Mouse (Mus musculus) hindbrain, postnatal 0 days (tissue): ENCODE measurements around the gene Cpsf3. TPM values are rescaled to one million over a fixed set of nuclear protein-coding genes. Genes with fewer than 3 reads are reported as not detected.
A peak's percentile ranks its signal among the peaks of the same experiment; 100 is the strongest.

Experiments
- ATAC-seq: fragments of 200-750 bp; cut with Nextera tagmentation; 2 replicates; pipeline ENCODE4 v1.8.0; 2017; ENCODE audit warnings: mild to moderate bottlenecking, moderate TSS enrichment, moderate library complexity
- DNase-seq: peaks from one replicate; pipeline ENCODE4 v3.0.0-alpha.2; 2015; ENCODE audit warnings: low spot score
- H3K27ac ChIP-seq: fragments of 300-500 bp; sonication (generic); 2 replicates; pipeline ENCODE4 v1.5.1; 2014; ENCODE audit warnings: mild to moderate bottlenecking
- H3K27me3 ChIP-seq: fragments of 300-500 bp; sonication (generic); 2 replicates; pipeline ENCODE4 v1.6.1; 2014; ENCODE audit warnings: low read length, mixed read lengths; ENCODE audit not compliant: insufficient read depth
- H3K36me3 ChIP-seq: fragments of 300-500 bp; sonication (generic); 2 replicates; pipeline ENCODE4 v1.6.1; 2014; ENCODE audit warnings: low read length, mixed read lengths; ENCODE audit not compliant: insufficient read depth
- H3K4me1 ChIP-seq: fragments of 300-500 bp; sonication (generic); 2 replicates; pipeline ENCODE4 v1.6.1; 2014; ENCODE audit warnings: antibody characterized with exemption, low read length, mixed read lengths; ENCODE audit not compliant: insufficient read depth
- H3K4me2 ChIP-seq: fragments of 300-500 bp; sonication (generic); 2 replicates; pipeline ENCODE4 v1.6.1; 2014; ENCODE audit warnings: low read depth, mild to moderate bottlenecking, low read length, moderate library complexity, mixed read lengths
- H3K4me3 ChIP-seq: fragments of 300-500 bp; sonication (generic); 2 replicates; pipeline ENCODE4 v1.5.1; 2014; ENCODE audit warnings: low read length
- H3K9ac ChIP-seq: fragments of 300-500 bp; sonication (generic); replicated peaks from 2 replicates; pipeline ENCODE4 v1.6.1; 2014; ENCODE audit warnings: mild to moderate bottlenecking, low read length, moderate library complexity, mixed read lengths
- H3K9me3 ChIP-seq: fragments of 300-500 bp; sonication (generic); 2 replicates; pipeline ENCODE4 v1.6.1; 2016; ENCODE audit warnings: low read length, mixed read lengths
- CTCF ChIP-seq: IDR thresholded peaks from 2 replicates; pipeline ENCODE4 v1.5.1; 2016; ENCODE audit warnings: antibody characterized with exemption, control low read depth, low read depth
- WGBS: fragments of 180-500 bp; shearing (Covaris S2); extraction: QIAGEN DNeasy Blood & Tissue Kit; methylation state at CpG from one replicate; pipeline ENCODE4 v1.1.7; 2014; 5-methylcytosine and 5-hydroxymethylcytosine counted together
- polyA plus RNA-seq: library from polyadenylated mRNA; unstranded; fragments of >200 nt; fragmentation: Nextera tagmentation; extraction: Ambion mirVana; gene quantifications from 2 replicates; pipeline ENCODE4 v1.2.1, GENCODE M21; 2015
- total RNA-seq: library from RNA; depleted of rRNA; stranded (reverse); fragments of >200 nt; gene quantifications from 2 replicates; pipeline ENCODE4 v1.2.3, GENCODE M21; 2014

Cpsf3 gene
- total and polyA plus RNA-seq, 2 experiments from 2014 or later: 41.7 to 69.7 TPM

DNA sequence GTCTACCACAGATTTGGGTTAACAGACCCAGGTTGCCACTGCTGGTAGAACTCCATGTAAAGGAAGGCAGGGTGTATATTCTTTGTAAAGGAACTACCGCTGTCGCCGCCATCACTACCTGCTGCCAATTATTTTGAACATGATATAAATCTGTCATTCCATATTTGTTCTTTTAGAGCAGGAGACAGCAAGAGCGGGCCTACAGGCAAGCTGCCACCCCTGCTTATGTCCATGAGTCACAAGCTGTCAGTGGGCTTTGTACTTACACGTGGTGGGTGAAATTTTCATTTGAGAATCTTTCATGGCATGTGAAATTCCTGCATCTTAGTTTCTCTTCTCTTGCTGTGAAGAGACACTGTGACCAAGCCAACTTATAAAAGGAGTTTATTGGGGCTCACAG is 21.9 kb upstream of the Cpsf3 start:
- H3K36me3 ChIP-seq: peaks cover 28% of the 10 kb centered on the region; the same call in 1 of the 2 replicates

DNA sequence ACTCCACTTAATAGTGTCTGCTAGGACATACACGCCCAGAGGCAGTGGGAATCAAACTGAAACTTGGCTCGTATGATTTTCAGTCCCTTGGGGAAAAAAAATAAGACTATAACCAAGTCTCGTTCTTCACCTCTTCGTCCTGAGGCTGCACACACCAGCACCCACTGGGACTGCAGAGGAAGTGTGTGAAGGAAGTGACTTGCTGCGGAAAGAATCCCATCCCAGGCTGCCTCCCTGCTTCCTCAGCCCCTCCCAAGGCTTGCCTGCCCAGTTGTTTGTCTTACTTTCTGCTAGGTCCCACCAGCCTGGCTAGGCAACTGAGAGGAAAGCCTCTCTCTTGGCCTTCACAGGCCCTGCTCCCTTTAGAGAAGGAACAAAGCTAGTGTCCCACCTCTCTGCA is 20.9 kb upstream of the Cpsf3 start:
- no peak overlapping the region for H3K4me3 ChIP-seq
- DNase-seq: no peak
- no peaks in the 10 kb centered on the region for H3K27me3 ChIP-seq
- H3K27ac ChIP-seq: no peak overlapping the region
- no peak overlapping the region for H3K4me2 ChIP-seq
- H3K9ac ChIP-seq: no peak overlapping the region
- no peaks in the 10 kb centered on the region for H3K9me3 ChIP-seq
- H3K4me1 ChIP-seq: no peaks in the 10 kb centered on the region
- peaks cover 27% of the 10 kb centered on the region; the same call in 1 of the 2 replicates for H3K36me3 ChIP-seq
- WGBS: 83% methylated on average over 5 of the region's 5 CpGs
- no peak for ATAC-seq
- TF ChIP-seq CTCF: no peak

More for the DNA sequence above, 21.9 kb upstream of the Cpsf3 start:
- Histone ChIP-seq H3K27ac (no peak overlapping the region), H3K4me3 (no peak overlapping the region), H3K27me3 (no peaks in the 10 kb centered on the region), H3K4me1 (no peaks in the 10 kb centered on the region), H3K4me2 (no peak overlapping the region), H3K9me3 (no peaks in the 10 kb centered on the region), H3K9ac (no peak overlapping the region)
- no peak for DNase-seq
- no peak for ATAC-seq
- TF ChIP-seq CTCF: no peak
- WGBS: 97% methylated on average over 5 of the region's 5 CpGs

DNA sequence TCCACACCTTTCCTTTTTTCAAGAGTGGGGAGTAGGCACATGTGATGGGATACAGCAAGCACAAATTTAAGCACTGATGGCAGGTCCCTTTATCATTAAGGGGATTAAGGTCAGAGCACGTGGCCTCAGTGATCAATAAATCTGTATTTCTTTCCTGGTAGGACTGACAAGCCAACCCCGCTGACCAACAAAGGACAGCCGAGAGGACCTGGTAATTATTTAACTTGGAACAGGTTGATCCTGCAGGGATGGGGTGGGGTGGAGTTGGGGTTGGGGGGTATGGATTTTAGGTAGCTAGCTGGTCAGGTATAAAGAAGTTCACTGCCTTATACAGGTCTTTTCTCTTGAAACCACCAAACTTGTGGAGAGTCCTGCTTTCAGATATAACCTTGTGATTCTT is 20.2 kb upstream of the Cpsf3 start:
- Histone ChIP-seq H3K4me2 (no peak overlapping the region), H3K27ac (no peak overlapping the region), H3K4me3 (no peak overlapping the region), H3K4me1 (no peaks in the 10 kb centered on the region), H3K9me3 (no peaks in the 10 kb centered on the region), H3K27me3 (no peaks in the 10 kb centered on the region), H3K36me3 (peaks cover 25% of the 10 kb centered on the region; the same call in 1 of the 2 replicates), H3K9ac (no peak overlapping the region)
- TF ChIP-seq CTCF: no peak
- DNase-seq: no peak
- 82% methylated on average over 3 of the region's 3 CpGs for WGBS
- ATAC-seq: no peak

DNA sequence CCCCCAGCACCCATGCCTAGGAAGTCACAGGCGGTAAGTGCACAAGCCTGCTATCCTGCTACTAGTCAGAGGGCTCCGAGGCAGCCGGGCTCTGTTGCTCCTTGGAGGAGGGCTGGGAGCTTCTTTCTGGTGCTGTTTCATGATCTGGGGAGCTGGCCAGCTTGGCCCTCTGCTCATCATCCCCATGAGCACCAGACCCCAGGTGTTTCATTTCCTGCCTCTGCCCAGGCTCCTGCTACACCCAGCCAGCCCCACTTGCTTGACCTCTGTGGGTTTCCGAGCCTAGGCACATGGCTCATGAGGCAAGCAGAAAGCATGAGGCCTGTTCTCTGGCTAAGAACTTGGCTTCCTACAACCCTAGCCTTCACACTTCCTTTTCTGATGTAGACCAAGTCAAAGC is 19.7 kb upstream of the Cpsf3 start:
- Histone ChIP-seq H3K4me1 (no peaks in the 10 kb centered on the region), H3K9me3 (no peaks in the 10 kb centered on the region), H3K27ac (no peak overlapping the region), H3K36me3 (peaks cover 26% of the 10 kb centered on the region), H3K4me3 (no peak overlapping the region), H3K9ac (no peak overlapping the region), H3K27me3 (no peaks in the 10 kb centered on the region), H3K4me2 (no peak overlapping the region)
- TF ChIP-seq CTCF: no peak
- DNase-seq (no peak), ATAC-seq (no peak)
- WGBS: 93% methylated on average over 4 of the region's 4 CpGs

DNA sequence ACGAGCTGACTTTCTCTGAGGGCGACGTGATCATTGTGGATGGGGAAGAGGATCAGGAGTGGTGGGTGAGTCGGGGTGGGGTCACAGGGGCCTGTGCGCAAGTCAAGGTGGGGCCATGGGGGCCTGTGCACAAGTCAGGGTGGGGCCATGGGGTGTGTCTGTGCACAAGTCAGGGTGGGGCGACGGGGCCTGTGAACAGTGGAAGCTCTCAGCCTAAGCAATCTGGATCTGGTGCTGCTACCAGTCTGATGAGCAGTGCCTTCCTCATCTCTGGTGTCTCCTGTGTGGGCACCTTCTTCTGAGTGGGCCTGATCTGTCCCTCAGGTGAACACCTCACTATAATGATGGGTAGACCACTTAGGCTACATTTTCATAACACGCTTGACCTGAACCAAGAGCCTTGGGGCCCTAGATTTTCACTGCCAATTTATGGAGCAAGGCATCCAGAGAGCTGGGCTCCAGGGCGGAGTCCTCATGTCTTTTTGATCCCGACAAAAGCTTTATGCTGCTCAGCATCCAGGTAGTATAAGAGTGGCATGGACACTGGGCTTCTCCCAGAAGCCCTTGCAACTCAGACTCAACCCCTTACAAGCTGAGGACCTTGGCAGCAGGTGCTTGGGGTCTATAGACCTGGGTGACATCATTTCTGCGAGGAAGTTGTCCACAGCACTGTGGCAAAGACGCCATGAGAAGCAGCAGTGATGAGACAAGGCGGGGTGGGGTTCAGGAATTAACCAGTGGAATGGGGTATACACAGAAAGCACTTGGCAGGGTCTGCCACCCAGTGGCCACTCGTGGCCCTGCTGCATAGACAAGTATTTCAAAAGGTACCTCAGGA is 19.0 kb upstream of the Cpsf3 start:
- H3K4me2 ChIP-seq: no peak overlapping the region
- peak; percentile 87 for DNase-seq
- H3K9ac ChIP-seq: no peak overlapping the region
- TF ChIP-seq CTCF: peak; percentile 89
- WGBS: 72% methylated on average over 14 of the region's 14 CpGs
- no peaks in the 10 kb centered on the region for H3K9me3 ChIP-seq
- no peaks in the 10 kb centered on the region for H3K27me3 ChIP-seq
- H3K4me3 ChIP-seq: no peak overlapping the region
- no peaks in the 10 kb centered on the region for H3K4me1 ChIP-seq
- peaks cover 32% of the 10 kb centered on the region for H3K36me3 ChIP-seq
- H3K27ac ChIP-seq: no peak overlapping the region
- ATAC-seq: peak; percentile 92

DNA sequence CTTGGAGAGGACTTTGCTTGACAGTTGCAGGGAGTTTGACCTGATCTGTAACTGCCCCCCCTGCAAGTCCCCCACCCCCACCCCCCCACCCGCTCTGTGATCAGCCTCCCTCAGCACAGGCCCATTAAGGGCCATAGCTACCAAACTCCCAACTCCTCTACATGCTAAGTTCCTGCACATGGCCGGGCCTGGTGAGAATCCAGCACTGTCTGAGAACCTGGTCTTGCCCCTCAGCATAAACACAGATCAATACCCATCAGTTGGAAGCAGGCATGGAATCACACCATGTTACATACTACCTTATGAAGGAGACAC is 18.4 kb upstream of the Cpsf3 start:
- DNase-seq (no peak), ATAC-seq (no peak; the same call in 1 of the 2 replicates)
- Histone ChIP-seq H3K27me3 (no peaks in the 10 kb centered on the region), H3K4me3 (no peak overlapping the region), H3K27ac (no peak overlapping the region), H3K9ac (no peak overlapping the region), H3K9me3 (no peaks in the 10 kb centered on the region), H3K36me3 (peaks cover 38% of the 10 kb centered on the region), H3K4me1 (no peaks in the 10 kb centered on the region), H3K4me2 (no peak overlapping the region)
- TF ChIP-seq CTCF: no peak
- 79% methylated on average over 2 of the region's 2 CpGs for WGBS

DNA sequence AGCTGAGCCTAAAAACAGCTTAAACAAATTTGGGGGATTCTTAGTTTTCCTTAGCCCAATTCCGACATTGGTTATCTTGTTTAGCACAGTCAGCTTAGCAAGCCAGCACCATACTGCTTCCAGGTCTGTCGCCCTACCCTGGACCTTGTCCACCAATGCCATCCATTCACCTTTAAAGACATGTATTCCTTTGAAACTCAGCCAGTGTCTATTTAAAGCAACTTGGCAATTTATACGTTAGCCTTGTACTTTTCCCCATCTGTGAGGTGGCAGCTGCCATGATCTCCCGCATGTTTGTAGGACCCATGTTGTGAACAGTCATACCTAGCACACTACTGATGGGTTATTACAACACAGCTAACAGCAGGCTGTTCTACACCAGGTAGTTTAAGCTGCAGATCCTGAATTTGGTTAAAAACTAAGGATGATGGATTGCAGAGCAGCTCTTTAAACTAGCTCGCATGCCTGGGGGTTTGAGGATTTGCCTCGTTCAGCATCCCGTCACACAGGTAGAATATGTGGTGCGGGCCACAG is 17.0 kb upstream of the Cpsf3 start:
- Histone ChIP-seq H3K27me3 (no peaks in the 10 kb centered on the region), H3K9me3 (no peaks in the 10 kb centered on the region), H3K9ac (no peak overlapping the region), H3K27ac (no peak overlapping the region), H3K4me1 (no peaks in the 10 kb centered on the region), H3K36me3 (peaks cover 38% of the 10 kb centered on the region), H3K4me3 (no peak overlapping the region), H3K4me2 (no peak overlapping the region)
- no peak for ATAC-seq
- no peak for DNase-seq
- no peak for TF ChIP-seq CTCF
- WGBS: 88% methylated on average over 8 of the region's 8 CpGs
